Mouse (Mus musculus) liver (tissue): ENCODE results near the gene Gm13693.
A peak's percentile ranks its signal among the peaks of the same experiment; 100 is the strongest.
"Not testable (repeated sequence)": the region's sequence is repeated elsewhere in the genome, so short reads cannot be mapped to it uniquely, and the experiment has no call there.

Experiments used
- DNase-seq: peaks from one replicate; pipeline ENCODE4 v3.0.0-alpha.2; 2020; ENCODE audit warnings: mixed read lengths

The Gm13693 gene

DNA sequence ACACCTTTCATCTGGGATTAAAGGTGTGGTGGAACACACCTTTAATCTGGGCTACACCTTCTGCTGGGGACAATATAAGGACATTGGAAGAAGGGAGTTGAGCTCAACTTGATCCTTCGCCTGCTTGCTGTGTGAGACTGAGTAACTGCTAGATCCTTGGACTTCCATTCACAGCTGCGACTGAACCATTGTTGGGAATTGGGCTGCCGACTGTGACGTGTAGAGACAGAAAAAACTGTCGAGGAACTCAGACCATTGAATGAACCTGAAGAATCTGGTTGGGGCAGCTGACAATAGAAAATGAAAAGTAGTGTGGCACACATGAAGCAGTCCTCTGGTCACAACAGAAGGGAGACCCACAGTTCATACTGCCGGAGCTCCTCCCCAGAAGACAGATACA lies at the start of gene Gm13693:
Gene Gm13693, plus strand, starts transcription at position 301 of the 400 bp plus-strand sequence.
- DNase-seq, result not testable (repeated sequence)

DNA sequence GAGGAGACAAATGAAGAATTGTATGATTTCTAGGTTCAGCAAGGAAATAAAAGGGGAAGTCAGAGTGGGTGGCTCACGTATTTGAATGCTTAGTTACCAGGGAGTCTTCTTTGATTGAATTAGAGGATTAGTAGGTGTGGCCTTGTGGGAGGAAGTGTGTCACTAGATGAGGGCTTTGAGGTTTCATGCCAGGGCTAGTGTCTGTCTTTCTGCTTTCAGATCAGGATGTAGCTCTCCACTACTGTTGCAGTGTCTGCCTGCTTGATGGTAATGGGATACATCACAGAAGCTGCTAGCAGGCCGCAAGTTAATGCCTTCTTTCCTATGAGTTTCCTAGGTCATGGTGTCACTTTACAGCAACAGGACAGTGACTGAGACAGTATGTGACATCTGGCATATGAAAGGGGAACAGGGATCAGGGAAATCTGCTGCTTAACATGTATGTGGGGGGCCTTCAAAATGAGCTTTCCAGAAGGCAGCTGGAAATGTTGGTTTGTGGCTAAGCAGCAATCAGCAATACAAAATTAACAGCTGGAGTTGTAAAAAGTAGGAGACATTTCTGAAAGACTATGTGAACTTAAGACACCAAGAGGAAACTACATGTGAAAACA lies 31.7 kb upstream of the Gm13693 start:
- DNase-seq, result no peak

DNA sequence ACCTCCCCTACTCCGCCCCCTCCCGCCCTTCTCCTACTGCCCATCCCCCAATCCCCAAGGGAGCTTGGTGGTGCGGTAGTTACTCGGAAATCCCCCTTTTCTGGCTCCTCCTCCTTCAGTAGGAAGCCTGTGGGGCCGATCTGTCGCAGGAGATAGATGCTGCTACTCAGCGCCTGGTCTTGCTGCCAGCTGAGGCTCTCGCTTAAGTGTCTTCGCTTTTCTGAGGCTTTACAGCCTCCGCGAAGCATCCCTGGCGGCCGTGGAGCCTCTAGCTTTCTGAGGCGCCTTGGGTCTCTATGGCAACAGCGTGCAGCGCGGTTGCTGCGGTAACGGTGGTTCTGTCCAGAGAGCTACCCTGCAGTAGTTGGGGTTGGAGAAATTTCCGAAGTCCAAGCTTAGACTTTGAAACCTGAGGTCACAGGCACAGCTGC lies 20.4 kb upstream of the Gm13693 start, which contains the start of gene Zswim2:
Gene Zswim2, minus strand, starts transcription at position 298 of the 431 bp plus-strand sequence.
- DNase-seq, result peak; percentile 25

DNA sequence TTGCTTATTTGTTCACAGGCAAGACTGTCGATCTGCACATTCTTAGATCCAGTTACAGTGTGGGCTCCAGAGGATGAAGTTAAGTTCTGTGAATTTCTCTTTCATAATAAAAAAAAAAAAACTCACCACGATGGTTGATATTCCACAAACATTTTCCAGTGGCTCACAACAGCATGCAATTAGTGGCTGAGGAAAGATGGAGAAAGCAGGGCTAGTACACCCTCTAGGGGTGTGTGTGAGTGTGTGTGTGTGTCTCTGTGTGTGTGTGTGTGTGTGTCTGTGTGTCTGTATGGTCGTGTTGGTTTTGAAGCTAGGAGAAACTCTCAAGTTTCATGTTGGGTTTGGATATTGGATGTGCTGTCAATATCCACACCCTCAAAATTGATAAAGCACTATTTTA lies 19.9 kb upstream of the Gm13693 start:
- no peak for DNase-seq

DNA sequence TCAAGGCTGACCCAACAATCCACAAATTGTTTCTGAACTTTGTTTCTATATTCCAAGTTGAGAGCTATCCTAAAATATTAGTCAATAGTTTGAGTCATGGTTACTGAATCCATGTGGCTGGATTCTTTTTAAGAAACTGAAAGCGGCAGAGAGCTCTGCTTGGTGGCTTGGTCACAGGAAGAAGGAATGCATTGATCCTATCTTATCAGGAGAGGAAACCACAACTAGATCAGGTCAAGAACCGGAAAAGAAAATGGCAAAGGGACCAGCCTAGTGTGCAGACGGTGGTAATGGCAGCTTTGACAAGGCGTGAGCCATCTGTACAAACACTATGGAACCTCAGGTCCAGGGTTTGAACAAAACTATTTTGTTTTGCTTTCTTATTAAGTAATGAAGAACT lies 19.5 kb upstream of the Gm13693 start:
- DNase-seq, result no peak

DNA sequence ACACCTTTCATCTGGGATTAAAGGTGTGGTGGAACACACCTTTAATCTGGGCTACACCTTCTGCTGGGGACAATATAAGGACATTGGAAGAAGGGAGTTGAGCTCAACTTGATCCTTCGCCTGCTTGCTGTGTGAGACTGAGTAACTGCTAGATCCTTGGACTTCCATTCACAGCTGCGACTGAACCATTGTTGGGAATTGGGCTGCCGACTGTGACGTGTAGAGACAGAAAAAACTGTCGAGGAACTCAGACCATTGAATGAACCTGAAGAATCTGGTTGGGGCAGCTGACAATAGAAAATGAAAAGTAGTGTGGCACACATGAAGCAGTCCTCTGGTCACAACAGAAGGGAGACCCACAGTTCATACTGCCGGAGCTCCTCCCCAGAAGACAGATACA lies 5.9 kb upstream of the Gm13693 start, which contains the start of gene Gm13698:
Gene Gm13698, plus strand, starts transcription at position 301 of the 400 bp plus-strand sequence.
- DNase-seq, result not testable (repeated sequence)

DNA sequence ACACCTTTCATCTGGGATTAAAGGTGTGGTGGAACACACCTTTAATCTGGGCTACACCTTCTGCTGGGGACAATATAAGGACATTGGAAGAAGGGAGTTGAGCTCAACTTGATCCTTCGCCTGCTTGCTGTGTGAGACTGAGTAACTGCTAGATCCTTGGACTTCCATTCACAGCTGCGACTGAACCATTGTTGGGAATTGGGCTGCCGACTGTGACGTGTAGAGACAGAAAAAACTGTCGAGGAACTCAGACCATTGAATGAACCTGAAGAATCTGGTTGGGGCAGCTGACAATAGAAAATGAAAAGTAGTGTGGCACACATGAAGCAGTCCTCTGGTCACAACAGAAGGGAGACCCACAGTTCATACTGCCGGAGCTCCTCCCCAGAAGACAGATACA lies 5.7 kb downstream of the Gm13693 start, which contains the start of gene Gm13695:
Gene Gm13695, plus strand, starts transcription at position 301 of the 400 bp plus-strand sequence.
- not testable (repeated sequence) for DNase-seq

DNA sequence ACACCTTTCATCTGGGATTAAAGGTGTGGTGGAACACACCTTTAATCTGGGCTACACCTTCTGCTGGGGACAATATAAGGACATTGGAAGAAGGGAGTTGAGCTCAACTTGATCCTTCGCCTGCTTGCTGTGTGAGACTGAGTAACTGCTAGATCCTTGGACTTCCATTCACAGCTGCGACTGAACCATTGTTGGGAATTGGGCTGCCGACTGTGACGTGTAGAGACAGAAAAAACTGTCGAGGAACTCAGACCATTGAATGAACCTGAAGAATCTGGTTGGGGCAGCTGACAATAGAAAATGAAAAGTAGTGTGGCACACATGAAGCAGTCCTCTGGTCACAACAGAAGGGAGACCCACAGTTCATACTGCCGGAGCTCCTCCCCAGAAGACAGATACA lies 11.5 kb downstream of the Gm13693 start, which contains the start of gene Gm13696:
Gene Gm13696, plus strand, starts transcription at position 301 of the 400 bp plus-strand sequence.
- DNase-seq, result not testable (repeated sequence)

DNA sequence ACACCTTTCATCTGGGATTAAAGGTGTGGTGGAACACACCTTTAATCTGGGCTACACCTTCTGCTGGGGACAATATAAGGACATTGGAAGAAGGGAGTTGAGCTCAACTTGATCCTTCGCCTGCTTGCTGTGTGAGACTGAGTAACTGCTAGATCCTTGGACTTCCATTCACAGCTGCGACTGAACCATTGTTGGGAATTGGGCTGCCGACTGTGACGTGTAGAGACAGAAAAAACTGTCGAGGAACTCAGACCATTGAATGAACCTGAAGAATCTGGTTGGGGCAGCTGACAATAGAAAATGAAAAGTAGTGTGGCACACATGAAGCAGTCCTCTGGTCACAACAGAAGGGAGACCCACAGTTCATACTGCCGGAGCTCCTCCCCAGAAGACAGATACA lies 17.3 kb downstream of the Gm13693 start, which contains the start of gene Gm13694:
Gene Gm13694, plus strand, starts transcription at position 301 of the 400 bp plus-strand sequence.
- DNase-seq, result not testable (repeated sequence)

DNA sequence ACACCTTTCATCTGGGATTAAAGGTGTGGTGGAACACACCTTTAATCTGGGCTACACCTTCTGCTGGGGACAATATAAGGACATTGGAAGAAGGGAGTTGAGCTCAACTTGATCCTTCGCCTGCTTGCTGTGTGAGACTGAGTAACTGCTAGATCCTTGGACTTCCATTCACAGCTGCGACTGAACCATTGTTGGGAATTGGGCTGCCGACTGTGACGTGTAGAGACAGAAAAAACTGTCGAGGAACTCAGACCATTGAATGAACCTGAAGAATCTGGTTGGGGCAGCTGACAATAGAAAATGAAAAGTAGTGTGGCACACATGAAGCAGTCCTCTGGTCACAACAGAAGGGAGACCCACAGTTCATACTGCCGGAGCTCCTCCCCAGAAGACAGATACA lies 23.1 kb downstream of the Gm13693 start, which contains the start of gene Gm13697:
Gene Gm13697, plus strand, starts transcription at position 301 of the 400 bp plus-strand sequence.
- DNase-seq, result not testable (repeated sequence)

DNA sequence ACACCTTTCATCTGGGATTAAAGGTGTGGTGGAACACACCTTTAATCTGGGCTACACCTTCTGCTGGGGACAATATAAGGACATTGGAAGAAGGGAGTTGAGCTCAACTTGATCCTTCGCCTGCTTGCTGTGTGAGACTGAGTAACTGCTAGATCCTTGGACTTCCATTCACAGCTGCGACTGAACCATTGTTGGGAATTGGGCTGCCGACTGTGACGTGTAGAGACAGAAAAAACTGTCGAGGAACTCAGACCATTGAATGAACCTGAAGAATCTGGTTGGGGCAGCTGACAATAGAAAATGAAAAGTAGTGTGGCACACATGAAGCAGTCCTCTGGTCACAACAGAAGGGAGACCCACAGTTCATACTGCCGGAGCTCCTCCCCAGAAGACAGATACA lies 28.9 kb downstream of the Gm13693 start, which contains the start of gene Gm13691:
Gene Gm13691, plus strand, starts transcription at position 301 of the 400 bp plus-strand sequence.
- not testable (repeated sequence) for DNase-seq

DNA sequence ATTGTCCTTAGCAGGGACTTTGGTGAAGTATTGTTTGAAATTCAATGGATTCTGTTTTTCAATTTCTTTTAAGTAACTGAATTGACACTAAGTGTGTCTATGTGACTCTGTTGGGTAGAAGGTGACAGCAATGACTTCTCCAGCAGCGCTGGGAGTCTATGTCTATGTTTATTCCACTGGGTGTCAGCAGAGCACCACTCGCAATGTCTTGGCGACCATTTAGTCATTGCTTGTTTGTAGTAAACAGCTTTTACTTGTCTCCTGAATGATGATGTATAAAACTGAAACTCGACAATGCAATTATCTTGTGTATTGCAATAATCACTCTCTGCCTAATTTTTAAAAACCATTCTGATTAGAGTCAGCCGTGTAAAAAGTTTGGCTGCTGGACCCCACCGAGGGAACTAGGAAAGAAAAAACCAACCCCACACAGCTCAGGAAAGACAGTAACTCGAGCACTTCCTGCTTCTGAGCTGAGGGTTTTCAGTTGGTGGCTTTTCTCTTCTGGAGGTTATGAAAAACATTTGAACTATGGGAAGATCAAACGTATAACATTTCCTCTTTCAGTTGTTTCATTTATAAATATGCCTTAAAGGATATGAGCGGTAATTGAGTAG lies 32.4 kb downstream of the Gm13693 start:
- not testable (repeated sequence) for DNase-seq

DNA sequence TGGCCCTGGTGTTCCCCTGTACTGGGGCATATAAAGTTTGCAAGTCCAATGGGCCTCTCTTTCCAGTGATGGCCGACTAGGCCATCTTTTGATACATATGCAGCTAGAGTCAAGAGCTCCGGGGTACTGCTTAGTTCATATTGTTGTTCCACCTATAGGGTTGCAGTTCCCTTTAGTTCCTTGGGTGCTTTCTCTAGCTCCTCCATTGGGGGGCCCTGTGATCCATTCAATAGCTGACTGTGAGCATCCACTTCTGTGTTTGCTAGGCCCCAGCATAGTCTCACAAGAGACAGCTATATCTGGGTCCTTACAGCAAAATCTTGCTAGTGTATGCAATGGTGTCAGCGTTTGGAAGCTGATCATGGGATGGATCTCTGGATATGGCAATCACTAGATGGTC lies 33.2 kb downstream of the Gm13693 start:
- DNase-seq, result not testable (repeated sequence)

DNA sequence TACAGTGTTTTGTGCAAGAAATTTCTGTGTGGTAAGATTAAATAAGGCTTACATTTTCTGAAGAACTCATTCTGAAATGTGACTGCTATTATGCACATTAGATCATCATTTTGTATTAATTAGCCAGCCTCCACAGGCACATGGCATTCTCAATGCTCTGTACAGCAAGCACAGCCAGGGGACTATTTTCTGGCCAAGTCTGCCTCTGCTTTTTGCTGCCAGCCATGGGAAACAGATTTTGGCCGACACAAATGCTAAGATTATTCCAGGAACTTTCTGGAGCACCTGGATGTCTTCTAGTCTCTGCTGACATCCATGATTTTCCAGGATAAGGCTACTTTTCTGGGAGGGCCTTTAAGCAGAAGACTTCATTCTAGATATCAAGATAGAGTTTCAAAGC lies 47.6 kb downstream of the Gm13693 start:
- no peak for DNase-seq

DNA sequence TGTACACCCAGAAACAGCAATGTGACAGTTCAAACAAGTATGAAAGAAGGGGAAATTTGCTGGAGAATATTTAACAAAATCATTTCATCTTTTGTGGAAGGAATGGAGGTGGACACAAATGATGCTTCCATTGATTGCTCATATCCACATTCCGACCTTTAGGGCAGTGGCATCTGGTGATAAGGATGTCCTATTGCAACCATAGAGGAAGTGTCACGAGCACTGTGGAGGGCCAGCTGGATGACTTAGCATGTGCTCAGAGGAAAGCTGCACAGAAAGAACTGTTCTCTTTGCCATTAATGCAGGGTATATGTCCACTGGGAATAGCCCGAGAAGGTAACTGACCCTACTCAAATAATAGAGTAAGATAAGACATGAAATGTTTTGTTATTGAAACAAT lies 48.5 kb downstream of the Gm13693 start:
- DNase-seq, result no peak
